Mouse (Mus musculus): Measurements from ENCODE around the gene Cdkl3. TPM values are rescaled to one million over a fixed set of nuclear protein-coding genes. Genes with fewer than 3 reads are reported as not detected.

The Cdkl3 gene
- total and polyA plus RNA-seq, 2 experiments from 2014 or later: 12.7 to 37.6 TPM

- Histone ChIP-seq H3K4me2 (ENCODE audit: low read depth, low read length) (no peak overlapping the region), H3K27ac (no peak overlapping the region), H3K36me3 (ENCODE audit: insufficient read depth, low read length) (0 out of 2 replicates have a peak, but pooled peaks cover 4% of the 10 kb centered on the region), H3K4me1 (ENCODE audit: insufficient read depth, low read length) (no peaks in the 10 kb centered on the region), H3K9me3 (ENCODE audit: low read length) (no peaks in the 10 kb centered on the region), H3K27me3 (ENCODE audit: insufficient read depth, low read length) (no peaks in the 10 kb centered on the region), H3K4me3 (ENCODE audit: low read length) (no peak overlapping the region), H3K9ac (replicated peaks; ENCODE audit: low read length) (no peak overlapping the region)
- DNase-seq (ENCODE audit: low spot score) (no peak), ATAC-seq (no peak)
- WGBS: 29% methylated on average over 3 of the region's 3 CpGs
- no peak for TF ChIP-seq CTCF (IDR thresholded peaks at IDR 0.05; ENCODE audit: low read depth)
These were observed 33.6 kb downstream of the Cdkl3 start for GRCm38 (mm10) chr11:52037659-52038058.

GRCm38 (mm10) chr11:52043224-52043623 lies 39.2 kb downstream of the Cdkl3 start:
- peak; percentile 40 for TF ChIP-seq CTCF (IDR thresholded peaks at IDR 0.05; ENCODE audit: low read depth)
- Histone ChIP-seq H3K4me3 (ENCODE audit: low read length) (no peak overlapping the region), H3K4me1 (ENCODE audit: insufficient read depth, low read length) (no peaks in the 10 kb centered on the region), H3K36me3 (ENCODE audit: insufficient read depth, low read length) (no peaks in the 10 kb centered on the region), H3K9me3 (ENCODE audit: low read length) (no peaks in the 10 kb centered on the region), H3K27me3 (ENCODE audit: insufficient read depth, low read length) (no peaks in the 10 kb centered on the region), H3K9ac (replicated peaks; ENCODE audit: low read length) (no peak overlapping the region), H3K4me2 (ENCODE audit: low read depth, low read length) (no peak overlapping the region), H3K27ac (no peak overlapping the region)
- DNase-seq (ENCODE audit: low spot score) (peak; percentile 9), ATAC-seq (no peak)
- WGBS: 91% methylated on average over 3 of the region's 3 CpGs

DNA sequence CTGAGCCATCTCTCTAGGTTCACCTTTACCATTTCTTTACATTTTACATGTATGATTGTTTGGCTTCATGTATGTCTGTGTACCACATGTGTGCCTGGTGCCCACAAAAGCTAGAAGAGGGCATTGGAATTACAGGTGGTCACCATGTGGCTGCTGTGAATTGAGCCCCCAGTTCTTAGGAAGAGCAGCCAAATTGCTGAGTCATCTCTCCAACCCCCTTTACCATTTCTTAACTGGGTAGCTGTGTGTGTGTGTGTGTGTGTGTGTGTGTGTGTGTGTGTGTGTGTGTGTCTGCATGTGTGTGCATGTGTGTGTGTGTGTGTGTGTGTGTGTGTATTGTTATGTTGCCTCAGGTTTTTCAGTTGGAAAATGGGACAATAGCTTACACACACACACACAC lies 40.1 kb downstream of the Cdkl3 start:
- no peak for DNase-seq (ENCODE audit: low spot score)
- H3K9me3 ChIP-seq (ENCODE audit: low read length): no peaks in the 10 kb centered on the region
- no peak overlapping the region for H3K4me3 ChIP-seq (ENCODE audit: low read length)
- no peaks in the 10 kb centered on the region for H3K4me1 ChIP-seq (ENCODE audit: insufficient read depth, low read length)
- ATAC-seq: no peak
- no peak overlapping the region for H3K27ac ChIP-seq
- no peak overlapping the region for H3K4me2 ChIP-seq (ENCODE audit: low read depth, low read length)
- TF ChIP-seq CTCF (IDR thresholded peaks at IDR 0.05; ENCODE audit: low read depth): no peak
- H3K36me3 ChIP-seq (ENCODE audit: insufficient read depth, low read length): no peaks in the 10 kb centered on the region
- no peak overlapping the region for H3K9ac ChIP-seq (replicated peaks; ENCODE audit: low read length)
- H3K27me3 ChIP-seq (ENCODE audit: insufficient read depth, low read length): no peaks in the 10 kb centered on the region

- Histone ChIP-seq H3K36me3 (ENCODE audit: insufficient read depth, low read length) (no peaks in the 10 kb centered on the region), H3K9me3 (ENCODE audit: low read length) (no peaks in the 10 kb centered on the region), H3K9ac (replicated peaks; ENCODE audit: low read length) (no peak overlapping the region), H3K4me1 (ENCODE audit: insufficient read depth, low read length) (no peaks in the 10 kb centered on the region), H3K4me2 (ENCODE audit: low read depth, low read length) (no peak overlapping the region), H3K27ac (no peak overlapping the region), H3K4me3 (ENCODE audit: low read length) (no peak overlapping the region), H3K27me3 (ENCODE audit: insufficient read depth, low read length) (no peaks in the 10 kb centered on the region)
- no peak for TF ChIP-seq CTCF (IDR thresholded peaks at IDR 0.05; ENCODE audit: low read depth)
- ATAC-seq: no peak
- 54% methylated on average over 4 of the region's 4 CpGs for WGBS
- no peak for DNase-seq (ENCODE audit: low spot score)
These were observed 42.6 kb downstream of the Cdkl3 start for GRCm38 (mm10) chr11:52046446-52047165.

GRCm38 (mm10) chr11:52053371-52053770 lies 49.4 kb downstream of the Cdkl3 start:
- Histone ChIP-seq H3K27me3 (ENCODE audit: insufficient read depth, low read length) (no peaks in the 10 kb centered on the region), H3K4me1 (ENCODE audit: insufficient read depth, low read length) (no peaks in the 10 kb centered on the region), H3K4me3 (ENCODE audit: low read length) (no peak overlapping the region), H3K36me3 (ENCODE audit: insufficient read depth, low read length) (no peaks in the 10 kb centered on the region), H3K9ac (replicated peaks; ENCODE audit: low read length) (no peak overlapping the region), H3K27ac (no peak overlapping the region), H3K4me2 (ENCODE audit: low read depth, low read length) (no peak overlapping the region), H3K9me3 (ENCODE audit: low read length) (no peaks in the 10 kb centered on the region)
- ATAC-seq (no peak), DNase-seq (ENCODE audit: low spot score) (no peak)
- 83% methylated on average over 6 of the region's 6 CpGs for WGBS
- no peak for TF ChIP-seq CTCF (IDR thresholded peaks at IDR 0.05; ENCODE audit: low read depth)

GRCm38 (mm10) chr11:52054728-52055127 lies 50.7 kb downstream of the Cdkl3 start:
- no peaks in the 10 kb centered on the region for H3K27me3 ChIP-seq (ENCODE audit: insufficient read depth, low read length)
- H3K36me3 ChIP-seq (ENCODE audit: insufficient read depth, low read length): no peaks in the 10 kb centered on the region
- TF ChIP-seq CTCF (IDR thresholded peaks at IDR 0.05; ENCODE audit: low read depth): no peak
- DNase-seq (ENCODE audit: low spot score) (peak; percentile 35), ATAC-seq (peak; percentile 87)
- no peaks in the 10 kb centered on the region for H3K4me1 ChIP-seq (ENCODE audit: insufficient read depth, low read length)
- H3K27ac ChIP-seq: no peak overlapping the region
- no peak overlapping the region for H3K9ac ChIP-seq (replicated peaks; ENCODE audit: low read length)
- no peaks in the 10 kb centered on the region for H3K9me3 ChIP-seq (ENCODE audit: low read length)
- WGBS: 65% methylated on average over 3 of the region's 3 CpGs
- H3K4me2 ChIP-seq (ENCODE audit: low read depth, low read length): no peak overlapping the region
- no peak overlapping the region for H3K4me3 ChIP-seq (ENCODE audit: low read length)

- Histone ChIP-seq H3K4me2 (ENCODE audit: low read depth, low read length) (no peak overlapping the region), H3K4me3 (ENCODE audit: low read length) (no peak overlapping the region), H3K4me1 (ENCODE audit: insufficient read depth, low read length) (no peaks in the 10 kb centered on the region), H3K36me3 (ENCODE audit: insufficient read depth, low read length) (no peaks in the 10 kb centered on the region), H3K9me3 (ENCODE audit: low read length) (no peaks in the 10 kb centered on the region), H3K9ac (replicated peaks; ENCODE audit: low read length) (no peak overlapping the region), H3K27ac (no peak overlapping the region), H3K27me3 (ENCODE audit: insufficient read depth, low read length) (no peaks in the 10 kb centered on the region)
- WGBS: 79% methylated on average over 5 of the region's 5 CpGs
- DNase-seq (ENCODE audit: low spot score): no peak
- ATAC-seq: no peak
- no peak for TF ChIP-seq CTCF (IDR thresholded peaks at IDR 0.05; ENCODE audit: low read depth)
These were observed 52.2 kb downstream of the Cdkl3 start for GRCm38 (mm10) chr11:52056198-52056597.

Measured in hindbrain, postnatal 0 days (tissue).